Mouse (Mus musculus): ENCODE measurements around the gene Tef. TPM values are rescaled to one million over a fixed set of nuclear protein-coding genes. Genes with fewer than 3 reads are reported as not detected.
A peak's percentile ranks its signal among the peaks of the same experiment; 100 is the strongest.

Tef gene
- polyA plus RNA-seq, 1 experiment from 2014 or later: 26.5 TPM

- ATAC-seq (replicated peaks; ENCODE audit: low FRiP score): no peak
- Histone ChIP-seq H3K36me3 (peaks cover 96% of the 10 kb centered on the region), H3K4me1 (peaks cover 9% of the 10 kb centered on the region; the same call in 1 of the 2 replicates), H3K27ac (no peak overlapping the region), H3K27me3 (no peaks in the 10 kb centered on the region), H3K9ac (no peak overlapping the region), H3K4me2 (no peak overlapping the region), H3K9me3 (replicated peaks) (no peaks in the 10 kb centered on the region), H3K4me3 (replicated peaks) (no peak overlapping the region)
- 85% methylated on average over 15 of the region's 15 CpGs for WGBS
These were observed 27.6 kb upstream of the Tef start for GRCm38 (mm10) chr15:81774505-81775171.

- Histone ChIP-seq H3K9me3 (replicated peaks) (no peaks in the 10 kb centered on the region), H3K27ac (no peak overlapping the region), H3K36me3 (peaks cover 100% of the 10 kb centered on the region), H3K27me3 (no peaks in the 10 kb centered on the region), H3K4me1 (peaks cover 9% of the 10 kb centered on the region; the same call in 1 of the 2 replicates), H3K9ac (no peak overlapping the region), H3K4me3 (replicated peaks) (no peak overlapping the region), H3K4me2 (no peak overlapping the region)
- 87% methylated on average over 11 of the region's 11 CpGs for WGBS
- no peak for ATAC-seq (replicated peaks; ENCODE audit: low FRiP score)
These were observed 25.4 kb upstream of the Tef start for GRCm38 (mm10) chr15:81776631-81777422.

GRCm38 (mm10) chr15:81781816-81782215 lies 20.4 kb upstream of the Tef start:
- peaks cover 96% of the 10 kb centered on the region for H3K36me3 ChIP-seq
- no peak for ATAC-seq (replicated peaks; ENCODE audit: low FRiP score)
- 82% methylated on average over 7 of the region's 7 CpGs for WGBS

GRCm38 (mm10) chr15:81784762-81785161 lies 17.5 kb upstream of the Tef start:
- H3K36me3 ChIP-seq: peaks cover 93% of the 10 kb centered on the region
- H3K27me3 ChIP-seq: no peaks in the 10 kb centered on the region
- 0 out of 2 replicates have a peak, but pooled peaks have one; percentile 30 for ATAC-seq (replicated peaks; ENCODE audit: low FRiP score)
- H3K27ac ChIP-seq: peak overlapping the region; percentile 32; the same call in 1 of the 2 replicates
- H3K4me2 ChIP-seq: no peak overlapping the region
- no peak overlapping the region for H3K9ac ChIP-seq
- no peaks in the 10 kb centered on the region for H3K9me3 ChIP-seq (replicated peaks)
- WGBS: 44% methylated on average over 5 of the region's 5 CpGs
- peaks cover 8% of the 10 kb centered on the region for H3K4me1 ChIP-seq
- H3K4me3 ChIP-seq (replicated peaks): no peak overlapping the region

More at GRCm38 (mm10) chr15:81781816-81782215, 20.4 kb upstream of the Tef start:
- no peak overlapping the region for H3K9ac ChIP-seq
- no peak overlapping the region for H3K4me3 ChIP-seq (replicated peaks)
- H3K27ac ChIP-seq: no peak overlapping the region
- no peak overlapping the region for H3K4me2 ChIP-seq
- H3K9me3 ChIP-seq (replicated peaks): no peaks in the 10 kb centered on the region
- H3K27me3 ChIP-seq: no peaks in the 10 kb centered on the region
- peaks cover 8% of the 10 kb centered on the region for H3K4me1 ChIP-seq

GRCm38 (mm10) chr15:81785701-81786100 lies 16.5 kb upstream of the Tef start:
- Histone ChIP-seq H3K4me3 (replicated peaks) (no peak overlapping the region), H3K4me2 (no peak overlapping the region), H3K36me3 (peaks cover 92% of the 10 kb centered on the region), H3K4me1 (peaks cover 8% of the 10 kb centered on the region), H3K9ac (no peak overlapping the region), H3K27me3 (no peaks in the 10 kb centered on the region), H3K27ac (no peak overlapping the region), H3K9me3 (replicated peaks) (no peaks in the 10 kb centered on the region)
- no peak for ATAC-seq (replicated peaks; ENCODE audit: low FRiP score)
- 97% methylated on average over 8 of the region's 8 CpGs for WGBS

GRCm38 (mm10) chr15:81787525-81787924 lies 14.7 kb upstream of the Tef start:
- no peak for ATAC-seq (replicated peaks; ENCODE audit: low FRiP score)
- Histone ChIP-seq H3K4me2 (no peak overlapping the region), H3K27me3 (no peaks in the 10 kb centered on the region), H3K4me3 (replicated peaks) (no peak overlapping the region), H3K9ac (no peak overlapping the region), H3K27ac (no peak overlapping the region), H3K9me3 (replicated peaks) (no peaks in the 10 kb centered on the region), H3K36me3 (peaks cover 92% of the 10 kb centered on the region), H3K4me1 (peaks cover 8% of the 10 kb centered on the region)
- 89% methylated on average over 13 of the region's 13 CpGs for WGBS

- no peaks in the 10 kb centered on the region for H3K4me1 ChIP-seq
- H3K27me3 ChIP-seq: no peaks in the 10 kb centered on the region
- no peak overlapping the region for H3K4me2 ChIP-seq
- H3K9me3 ChIP-seq (replicated peaks): no peaks in the 10 kb centered on the region
- 93% methylated on average over 9 of the region's 9 CpGs for WGBS
- no peak overlapping the region for H3K9ac ChIP-seq
- no peak overlapping the region for H3K27ac ChIP-seq
- H3K36me3 ChIP-seq: peaks cover 77% of the 10 kb centered on the region
- ATAC-seq (replicated peaks; ENCODE audit: low FRiP score): no peak
- H3K4me3 ChIP-seq (replicated peaks): no peak overlapping the region
These were observed 9.8 kb upstream of the Tef start for GRCm38 (mm10) chr15:81792444-81792843.

- no peaks in the 10 kb centered on the region for H3K9me3 ChIP-seq (replicated peaks)
- H3K4me2 ChIP-seq: no peak overlapping the region
- no peak overlapping the region for H3K4me3 ChIP-seq (replicated peaks)
- H3K4me1 ChIP-seq: no peaks in the 10 kb centered on the region
- no peak overlapping the region for H3K9ac ChIP-seq
- 83% methylated on average over 3 of the region's 3 CpGs for WGBS
- no peak overlapping the region for H3K27ac ChIP-seq
- no peaks in the 10 kb centered on the region for H3K27me3 ChIP-seq
- peaks cover 43% of the 10 kb centered on the region for H3K36me3 ChIP-seq
- ATAC-seq (replicated peaks; ENCODE audit: low FRiP score): no peak
These were observed 6.0 kb upstream of the Tef start for GRCm38 (mm10) chr15:81796228-81796627.

- peaks cover 12% of the 10 kb centered on the region for H3K4me1 ChIP-seq
- H3K27ac ChIP-seq: no peak overlapping the region
- no peak overlapping the region for H3K9ac ChIP-seq
- H3K36me3 ChIP-seq: peaks cover 27% of the 10 kb centered on the region
- WGBS: 89% methylated on average over 6 of the region's 6 CpGs
- no peaks in the 10 kb centered on the region for H3K27me3 ChIP-seq
- H3K9me3 ChIP-seq (replicated peaks): no peaks in the 10 kb centered on the region
- ATAC-seq (replicated peaks; ENCODE audit: low FRiP score): no peak
- no peak overlapping the region for H3K4me3 ChIP-seq (replicated peaks)
- no peak overlapping the region for H3K4me2 ChIP-seq
These were observed 4.4 kb upstream of the Tef start for GRCm38 (mm10) chr15:81797861-81798260.

GRCm38 (mm10) chr15:81798421-81798820 lies 3.8 kb upstream of the Tef start:
- Histone ChIP-seq H3K9ac (no peak overlapping the region), H3K4me3 (replicated peaks) (no peak overlapping the region), H3K4me1 (peaks cover 17% of the 10 kb centered on the region), H3K9me3 (replicated peaks) (no peaks in the 10 kb centered on the region), H3K36me3 (peaks cover 22% of the 10 kb centered on the region), H3K27me3 (no peaks in the 10 kb centered on the region), H3K4me2 (no peak overlapping the region), H3K27ac (no peak overlapping the region)
- ATAC-seq (replicated peaks; ENCODE audit: low FRiP score): no peak
- 91% methylated on average over 4 of the region's 4 CpGs for WGBS

GRCm38 (mm10) chr15:81800391-81800790 lies 1.8 kb upstream of the Tef start:
- Histone ChIP-seq H3K4me2 (no peak overlapping the region), H3K4me3 (replicated peaks) (no peak overlapping the region), H3K9me3 (replicated peaks) (no peaks in the 10 kb centered on the region), H3K4me1 (peaks cover 37% of the 10 kb centered on the region), H3K27ac (no peak overlapping the region), H3K36me3 (peaks cover 2% of the 10 kb centered on the region), H3K27me3 (no peaks in the 10 kb centered on the region), H3K9ac (no peak overlapping the region)
- ATAC-seq (replicated peaks; ENCODE audit: low FRiP score): no peak
- 67% methylated on average over 3 of the region's 3 CpGs for WGBS

GRCm38 (mm10) chr15:81802941-81803351 lies 725 bp downstream of the Tef start:
- 14% methylated on average over 8 of the region's 8 CpGs for WGBS
- peak; percentile 22; the same call in 1 of the 2 replicates for ATAC-seq (replicated peaks; ENCODE audit: low FRiP score)
- Histone ChIP-seq H3K9me3 (replicated peaks) (no peaks in the 10 kb centered on the region), H3K4me3 (replicated peaks) (peak overlapping the region; percentile 37), H3K27ac (peak overlapping the region; percentile 77), H3K4me1 (peaks cover 52% of the 10 kb centered on the region), H3K9ac (peak overlapping the region; percentile 3; the same call in 1 of the 2 replicates), H3K36me3 (no peaks in the 10 kb centered on the region), H3K4me2 (peak overlapping the region; percentile 57), H3K27me3 (no peaks in the 10 kb centered on the region)

Measured in kidney, embryonic 15.5 days (tissue).